Mouse (Mus musculus): Measurements from ENCODE around the gene C1s1.
"Not testable (repeated sequence)": the region's sequence is repeated elsewhere in the genome, so short reads cannot be mapped to it uniquely, and the experiment has no call there.

GRCm38 (mm10) chr6:124483831-124484230 lies 58.3 kb downstream of the C1s1 start:
- not testable (repeated sequence) for TF ChIP-seq CTCF (conservative IDR thresholded peaks at IDR 0.05 in 1 of 2, IDR thresholded peaks at IDR 0.05 in 1 of 2; ENCODE audit: low read depth in 2 of 2, low read length in 2 of 2); ETS1 (conservative IDR thresholded peaks at IDR 0.05; ENCODE audit: low read depth, low read length); ZNF384 (IDR thresholded peaks at IDR 0.05; ENCODE audit: low read depth, low read length); USF1 (IDR thresholded peaks at IDR 0.05; ENCODE audit: low read depth, low read length); POLR2A (IDR thresholded peaks at IDR 0.05; ENCODE audit: low read depth, low read length); BHLHE40 (IDR thresholded peaks at IDR 0.05; ENCODE audit: low read depth, low read length); KAT2A (IDR thresholded peaks at IDR 0.05; ENCODE audit: insufficient replicate concordance, low read length); EP300 (IDR thresholded peaks at IDR 0.05; ENCODE audit: low read length); HCFC1 (IDR thresholded peaks at IDR 0.05; ENCODE audit: low read depth, low read length); MYC (IDR thresholded peaks at IDR 0.05; ENCODE audit: low read depth, low read length); CHD2 (IDR thresholded peaks at IDR 0.05; ENCODE audit: low read length); GABPA (IDR thresholded peaks at IDR 0.05; ENCODE audit: insufficient replicate concordance, low read depth, low read length)

Data from CH12.LX (cell line).